Comparison of ENCODE assay signal across 26 mouse cellular contexts in genomic region chr11:109170771-109171170, GRCm38 (mm10). TPM values are rescaled to one million over a fixed set of nuclear protein-coding genes. Genes with fewer than 3 reads are reported as not detected.
"Had no signal": no experiment of that assay in that cellular context is flagged by ENCODE, and none has a peak within 500 bp of the region (broad histone marks: within the 10 kb centered on the region; RNA-seq: fewer than 3 reads in every experiment).

No protein-coding gene starts in this region.

- H3K27me3 ChIP-seq: midbrain, embryonic 12.5 days; midbrain, embryonic 15.5 days; neural tube, embryonic 12.5 days had no signal

- DNase-seq: lung, adult 18-20 months; lung, embryonic 14.5 days; lung, postnatal 10 days; lung, postnatal 4 days; retina, postnatal 1 day; right cerebral cortex, adult 18-20 months; right cerebral cortex, postnatal 25 days; right cerebral cortex, postnatal 4 days; spleen, adult 18-20 months; thymus, adult 18-20 months; thymus, postnatal 14 days; thymus, postnatal 36 days had no signal

- ATAC-seq: midbrain, embryonic 15.5 days had no signal

- H3K9me3 ChIP-seq: midbrain, embryonic 15.5 days; neural tube, embryonic 12.5 days had no signal

- H3K36me3 ChIP-seq: midbrain, embryonic 10.5 days; midbrain, embryonic 12.5 days; midbrain, embryonic 15.5 days; neural tube, embryonic 12.5 days had no signal

- H3K4me1 ChIP-seq: midbrain, embryonic 10.5 days; midbrain, embryonic 12.5 days; midbrain, embryonic 15.5 days; neural tube, embryonic 12.5 days had no signal

- H3K4me3 ChIP-seq: midbrain, embryonic 10.5 days; midbrain, embryonic 12.5 days; midbrain, embryonic 15.5 days; neural tube, embryonic 12.5 days had no signal

- H3K27ac ChIP-seq: midbrain, embryonic 10.5 days; midbrain, embryonic 12.5 days; midbrain, embryonic 15.5 days; neural tube, embryonic 12.5 days had no signal

- H3K9ac ChIP-seq: lung, embryonic 14.5 days; midbrain, embryonic 12.5 days; midbrain, embryonic 15.5 days; neural tube, embryonic 12.5 days had no signal

- H3K4me2 ChIP-seq: lung, embryonic 14.5 days; midbrain, embryonic 12.5 days; midbrain, embryonic 15.5 days; neural tube, embryonic 12.5 days had no signal

RNA-seq across cellular contexts. Expression of gene E030025P04Rik, which starts 26.6 kb away (rescaled TPM):
- total RNA-seq: megakaryocyte, adult 5-6 weeks; megakaryocyte-erythroid progenitor cell, adult 5-6 weeks; midbrain, postnatal 0 days; monocyte, adult 5-6 weeks had no signal
- polyA plus RNA-seq: liver, embryonic 16.5 days; lung, embryonic 14.5 days; midbrain, embryonic 10.5 days; midbrain, embryonic 12.5 days; midbrain, postnatal 0 days; neural tube, embryonic 12.5 days; neural tube, embryonic 14.5 days; small intestine, adult 2 months; stomach, embryonic 14.5 days; stomach, embryonic 16.5 days; thymus, postnatal 0 days had no signal
